Mouse (Mus musculus): Measurements from ENCODE around the gene Trim50.

GRCm38 (mm10) chr5:135352995-135353394 is at the start of gene Trim50:
- TF ChIP-seq MAFK (IDR thresholded peaks at IDR 0.05; ENCODE audit: insufficient read depth, low read depth, low read length) (no peak), ZNF384 (IDR thresholded peaks at IDR 0.05; ENCODE audit: low read depth, low read length) (no peak), ZC3H11A (IDR thresholded peaks at IDR 0.05; ENCODE audit: borderline replicate concordance, low read depth, low read length) (no peak)

All from ES-E14 (cell line).